Mouse (Mus musculus): ENCODE data around the gene Lhpp. TPM values are rescaled to one million over a fixed set of nuclear protein-coding genes. Genes with fewer than 3 reads are reported as not detected.

Gene Lhpp
- polyA plus RNA-seq, 1 experiment from 2014 or later: 26.1 TPM

GRCm38 (mm10) chr7:132692719-132693118, 82.3 kb downstream of the Lhpp start:
- no peak for ATAC-seq (ENCODE audit: low FRiP score, low read depth)
- H3K9ac ChIP-seq: no peak overlapping the region
- H3K36me3 ChIP-seq: 0 out of 2 replicates have a peak, but pooled peaks cover 3% of the 10 kb centered on the region
- peaks cover 11% of the 10 kb centered on the region for H3K4me1 ChIP-seq
- no peaks in the 10 kb centered on the region for H3K9me3 ChIP-seq
- H3K4me3 ChIP-seq: no peak overlapping the region
- WGBS: 86% methylated on average over 9 of the region's 9 CpGs
- H3K27ac ChIP-seq: no peak overlapping the region
- no peaks in the 10 kb centered on the region for H3K27me3 ChIP-seq (replicated peaks)
- H3K4me2 ChIP-seq (replicated peaks): no peak overlapping the region

DNA sequence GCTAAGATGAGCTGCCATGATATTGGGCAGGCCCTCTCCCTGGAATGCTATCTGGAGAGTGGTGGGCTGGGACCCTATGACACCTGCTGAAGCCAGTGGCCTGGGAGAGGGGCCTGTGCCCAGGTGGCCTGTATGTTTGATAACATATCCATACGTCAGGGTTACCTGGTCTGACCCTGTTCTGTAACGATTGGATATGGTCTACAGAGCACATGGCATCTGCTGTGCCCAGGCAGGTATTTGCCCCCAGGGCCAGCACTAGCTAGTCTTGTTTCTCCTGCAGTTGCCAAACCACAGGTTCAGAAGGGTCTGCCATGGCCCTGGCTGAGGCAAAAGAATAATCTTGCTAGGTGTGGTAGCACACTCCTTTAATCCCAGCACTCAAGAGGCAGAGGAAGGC, 83.1 kb downstream of the Lhpp start:
- Histone ChIP-seq H3K9me3 (no peaks in the 10 kb centered on the region), H3K36me3 (0 out of 2 replicates have a peak, but pooled peaks cover 3% of the 10 kb centered on the region), H3K4me1 (peaks cover 2% of the 10 kb centered on the region; the same call in 1 of the 2 replicates), H3K27me3 (replicated peaks) (no peaks in the 10 kb centered on the region), H3K9ac (no peak overlapping the region), H3K27ac (no peak overlapping the region), H3K4me2 (replicated peaks) (no peak overlapping the region), H3K4me3 (no peak overlapping the region)
- no peak for ATAC-seq (ENCODE audit: low FRiP score, low read depth)
- 95% methylated on average over 2 of the region's 2 CpGs for WGBS

GRCm38 (mm10) chr7:132697258-132697796, 86.9 kb downstream of the Lhpp start:
- no peak for ATAC-seq (ENCODE audit: low FRiP score, low read depth)
- 0 out of 2 replicates have a peak, but pooled peaks cover 3% of the 10 kb centered on the region for H3K36me3 ChIP-seq
- no peaks in the 10 kb centered on the region for H3K9me3 ChIP-seq
- WGBS: 90% methylated on average over 8 of the region's 8 CpGs
- H3K27ac ChIP-seq: no peak overlapping the region
- H3K4me1 ChIP-seq: no peaks in the 10 kb centered on the region
- no peak overlapping the region for H3K4me2 ChIP-seq (replicated peaks)
- no peaks in the 10 kb centered on the region for H3K27me3 ChIP-seq (replicated peaks)
- no peak overlapping the region for H3K9ac ChIP-seq
- no peak overlapping the region for H3K4me3 ChIP-seq

GRCm38 (mm10) chr7:132698737-132699136, 88.3 kb downstream of the Lhpp start:
- no peak for ATAC-seq (ENCODE audit: low FRiP score, low read depth)
- Histone ChIP-seq H3K9me3 (no peaks in the 10 kb centered on the region), H3K36me3 (0 out of 2 replicates have a peak, but pooled peaks cover 3% of the 10 kb centered on the region), H3K27me3 (replicated peaks) (no peaks in the 10 kb centered on the region), H3K4me2 (replicated peaks) (no peak overlapping the region), H3K27ac (no peak overlapping the region), H3K4me3 (no peak overlapping the region), H3K4me1 (no peaks in the 10 kb centered on the region), H3K9ac (no peak overlapping the region)
- 91% methylated on average over 4 of the region's 4 CpGs for WGBS

- Histone ChIP-seq H3K27me3 (replicated peaks) (no peaks in the 10 kb centered on the region), H3K4me2 (replicated peaks) (no peak overlapping the region), H3K27ac (no peak overlapping the region), H3K4me1 (no peaks in the 10 kb centered on the region), H3K36me3 (0 out of 2 replicates have a peak, but pooled peaks cover 3% of the 10 kb centered on the region), H3K9ac (no peak overlapping the region), H3K9me3 (no peaks in the 10 kb centered on the region), H3K4me3 (no peak overlapping the region)
- 73% methylated on average over 4 of the region's 4 CpGs for WGBS
- ATAC-seq (ENCODE audit: low FRiP score, low read depth): no peak
Measured at GRCm38 (mm10) chr7:132699165-132699564, 88.7 kb downstream of the Lhpp start.

- Histone ChIP-seq H3K4me2 (replicated peaks) (no peak overlapping the region), H3K9ac (no peak overlapping the region), H3K4me3 (no peak overlapping the region), H3K27ac (no peak overlapping the region), H3K9me3 (no peaks in the 10 kb centered on the region), H3K27me3 (replicated peaks) (no peaks in the 10 kb centered on the region), H3K36me3 (0 out of 2 replicates have a peak, but pooled peaks cover 3% of the 10 kb centered on the region), H3K4me1 (no peaks in the 10 kb centered on the region)
- no peak for ATAC-seq (ENCODE audit: low FRiP score, low read depth)
Measured at GRCm38 (mm10) chr7:132699639-132700038, 89.2 kb downstream of the Lhpp start.

- H3K4me3 ChIP-seq: no peak overlapping the region
- no peak overlapping the region for H3K27ac ChIP-seq
- H3K36me3 ChIP-seq: no peaks in the 10 kb centered on the region
- WGBS: 89% methylated on average over 4 of the region's 4 CpGs
- no peaks in the 10 kb centered on the region for H3K9me3 ChIP-seq
- no peak for ATAC-seq (ENCODE audit: low FRiP score, low read depth)
- no peak overlapping the region for H3K4me2 ChIP-seq (replicated peaks)
- no peak overlapping the region for H3K9ac ChIP-seq
- H3K4me1 ChIP-seq: no peaks in the 10 kb centered on the region
- H3K27me3 ChIP-seq (replicated peaks): no peaks in the 10 kb centered on the region
Measured at GRCm38 (mm10) chr7:132700107-132700506, 89.7 kb downstream of the Lhpp start.

- 91% methylated on average over 3 of the region's 3 CpGs for WGBS
- Histone ChIP-seq H3K27ac (no peak overlapping the region), H3K36me3 (no peaks in the 10 kb centered on the region), H3K9me3 (no peaks in the 10 kb centered on the region), H3K9ac (no peak overlapping the region), H3K4me3 (no peak overlapping the region), H3K4me2 (replicated peaks) (no peak overlapping the region), H3K4me1 (no peaks in the 10 kb centered on the region), H3K27me3 (replicated peaks) (no peaks in the 10 kb centered on the region)
- no peak for ATAC-seq (ENCODE audit: low FRiP score, low read depth)
Measured at GRCm38 (mm10) chr7:132701412-132701811, 91.0 kb downstream of the Lhpp start.

GRCm38 (mm10) chr7:132702024-132702423, 91.6 kb downstream of the Lhpp start:
- no peak for ATAC-seq (ENCODE audit: low FRiP score, low read depth)
- Histone ChIP-seq H3K4me2 (replicated peaks) (no peak overlapping the region), H3K9me3 (no peaks in the 10 kb centered on the region), H3K36me3 (no peaks in the 10 kb centered on the region), H3K9ac (no peak overlapping the region), H3K4me3 (no peak overlapping the region), H3K27me3 (replicated peaks) (no peaks in the 10 kb centered on the region), H3K4me1 (no peaks in the 10 kb centered on the region), H3K27ac (no peak overlapping the region)
- 89% methylated on average over 3 of the region's 3 CpGs for WGBS

- H3K9me3 ChIP-seq: no peaks in the 10 kb centered on the region
- no peak for ATAC-seq (ENCODE audit: low FRiP score, low read depth)
- H3K36me3 ChIP-seq: no peaks in the 10 kb centered on the region
- no peaks in the 10 kb centered on the region for H3K27me3 ChIP-seq (replicated peaks)
- 86% methylated on average over 5 of the region's 5 CpGs for WGBS
- no peak overlapping the region for H3K9ac ChIP-seq
- H3K4me3 ChIP-seq: no peak overlapping the region
- H3K4me2 ChIP-seq (replicated peaks): no peak overlapping the region
- H3K27ac ChIP-seq: no peak overlapping the region
- no peaks in the 10 kb centered on the region for H3K4me1 ChIP-seq
Measured at GRCm38 (mm10) chr7:132702492-132703070, 92.1 kb downstream of the Lhpp start.

- Histone ChIP-seq H3K27me3 (replicated peaks) (no peaks in the 10 kb centered on the region), H3K9me3 (no peaks in the 10 kb centered on the region), H3K4me2 (replicated peaks) (no peak overlapping the region), H3K27ac (no peak overlapping the region), H3K9ac (no peak overlapping the region), H3K4me1 (no peaks in the 10 kb centered on the region), H3K4me3 (no peak overlapping the region), H3K36me3 (no peaks in the 10 kb centered on the region)
- WGBS: 86% methylated on average over 9 of the region's 9 CpGs
- ATAC-seq (ENCODE audit: low FRiP score, low read depth): no peak
Measured at GRCm38 (mm10) chr7:132703515-132704309, 93.3 kb downstream of the Lhpp start.

- H3K27ac ChIP-seq: no peak overlapping the region
- H3K4me1 ChIP-seq: no peaks in the 10 kb centered on the region
- H3K36me3 ChIP-seq: no peaks in the 10 kb centered on the region
- H3K9me3 ChIP-seq: no peaks in the 10 kb centered on the region
- 89% methylated on average over 8 of the region's 8 CpGs for WGBS
- H3K27me3 ChIP-seq (replicated peaks): no peaks in the 10 kb centered on the region
- H3K9ac ChIP-seq: no peak overlapping the region
- no peak for ATAC-seq (ENCODE audit: low FRiP score, low read depth)
- no peak overlapping the region for H3K4me3 ChIP-seq
- H3K4me2 ChIP-seq (replicated peaks): no peak overlapping the region
Measured at GRCm38 (mm10) chr7:132704310-132704875, 94.0 kb downstream of the Lhpp start.
